Mouse (Mus musculus) hematopoietic multipotent progenitor cell, adult 10-12 weeks (in vitro differentiated cells): ENCODE results near the gene Rnf181. TPM values are rescaled to one million over a fixed set of nuclear protein-coding genes. Genes with fewer than 3 reads are reported as not detected.

Experiments used
- polyA plus RNA-seq: library from polyadenylated mRNA; stranded (reverse); fragments of >175 nt; gene quantifications from 2 replicates; pipeline ENCODE4 v1.2.3, GENCODE M21; 2012; ENCODE audit warnings: low replicate concordance

Rnf181 gene
- polyA plus RNA-seq: 18.7 and 133 TPM in 2 replicates

DNA sequence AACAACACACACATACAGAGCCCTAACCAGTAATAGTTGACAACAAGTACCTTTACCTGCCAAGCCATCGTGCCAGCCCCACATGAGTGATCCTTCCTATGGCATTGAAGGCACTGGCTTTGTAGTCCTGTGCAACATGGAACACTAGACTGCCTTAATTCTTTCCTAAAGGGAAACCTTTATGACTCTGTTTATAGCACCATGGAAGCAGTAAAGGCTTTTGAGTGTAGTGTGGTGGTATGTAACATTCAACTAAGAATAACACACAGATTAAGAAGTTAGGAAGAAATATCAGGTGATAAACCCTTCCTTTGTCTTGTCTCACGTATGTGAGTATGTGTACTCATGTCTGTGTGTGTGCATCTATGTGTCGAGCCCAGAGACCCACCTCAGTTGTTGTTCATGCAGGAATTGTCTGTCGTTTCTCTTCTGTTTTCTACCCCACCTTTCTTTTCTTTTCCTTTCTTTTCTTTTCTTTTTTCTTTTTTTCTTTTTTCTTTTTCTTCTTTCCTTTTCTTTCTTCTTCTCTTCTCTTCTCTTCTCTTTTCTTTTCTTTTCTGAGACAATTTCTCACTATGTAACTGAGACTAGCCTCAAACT, at the start of gene Rnf181:
Rnf181 (minus strand) TSS at position 113 of the 600 bp plus-strand sequence.

DNA sequence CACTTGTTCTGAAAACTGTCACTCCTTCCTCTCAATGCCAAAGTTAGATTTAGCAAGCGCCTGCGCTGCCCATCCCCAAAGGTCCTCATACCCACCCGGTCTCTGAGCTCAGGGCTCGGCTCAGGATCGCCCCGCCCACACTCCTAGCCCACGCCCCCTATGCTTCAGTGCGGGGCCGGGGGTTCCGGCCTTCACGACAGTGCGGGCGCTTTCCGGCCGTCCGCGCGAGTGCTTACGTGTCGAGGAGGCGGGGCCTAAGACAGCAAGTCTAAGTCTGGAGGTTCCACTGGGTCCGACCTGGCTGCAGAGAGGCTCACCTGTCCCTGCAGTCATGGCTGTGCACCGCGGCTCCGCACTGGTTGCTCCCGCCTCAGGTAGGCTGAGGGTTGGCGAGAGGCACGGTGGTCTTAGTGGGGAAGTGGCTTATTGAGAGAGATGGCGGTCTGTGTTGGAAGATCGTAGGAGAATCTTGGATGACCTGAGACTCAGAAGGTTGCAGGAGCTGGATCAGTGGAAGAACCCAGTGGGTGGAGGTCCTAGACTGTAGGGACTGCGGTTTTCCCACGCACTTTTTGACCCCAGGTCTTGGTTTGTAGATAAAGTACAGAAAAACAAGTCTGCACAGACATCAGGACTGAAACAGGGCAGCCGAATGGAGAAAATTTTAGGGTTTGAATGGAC, 47.5 kb upstream of the Rnf181 start, which contains the start of gene Ggcx:
Ggcx (plus strand) TSS at position 233 of the 681 bp plus-strand sequence.

DNA sequence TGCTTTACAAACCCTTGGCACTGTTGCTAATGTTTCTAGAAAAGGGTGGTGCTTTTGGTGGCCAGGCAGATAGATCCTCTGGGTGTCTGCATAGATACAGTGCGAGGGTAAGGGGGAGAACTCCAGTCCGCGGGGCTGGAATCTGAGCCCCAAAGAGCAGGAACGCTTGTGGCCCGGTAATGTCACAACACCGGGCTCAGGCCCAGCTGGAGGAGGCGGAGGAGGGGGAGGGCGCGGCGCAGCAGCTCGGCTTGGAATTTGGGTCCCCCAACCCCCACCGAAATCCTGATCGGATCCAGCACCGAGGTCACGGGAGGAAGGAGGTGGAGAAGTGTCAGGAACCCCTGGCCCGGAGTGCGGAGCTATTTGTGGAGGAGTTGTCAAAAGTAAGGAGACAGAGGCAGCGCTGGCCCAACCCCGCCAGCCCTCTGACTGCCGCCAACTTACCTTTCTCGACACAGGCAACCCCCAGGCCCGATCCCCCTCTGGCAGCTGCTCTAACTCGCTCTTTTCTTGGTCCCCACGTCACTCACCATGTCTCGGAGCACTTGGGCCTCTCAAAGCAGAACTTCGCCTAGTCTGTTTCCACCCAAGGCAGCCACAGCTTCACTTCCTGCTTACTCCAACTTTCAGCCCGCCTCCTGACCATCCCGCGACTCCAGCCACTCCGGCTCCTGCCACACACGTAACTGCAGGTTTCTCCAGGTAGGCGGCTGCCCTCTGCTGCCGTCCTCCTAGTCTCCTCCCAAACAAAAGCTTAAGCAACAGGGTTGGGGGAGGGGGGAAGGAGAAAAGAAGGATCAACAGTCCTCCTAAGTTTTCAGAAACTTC, 23.4 kb upstream of the Rnf181 start, which contains the start of gene Vamp8:
Vamp8 (minus strand) TSS at position 763 of the 831 bp plus-strand sequence.

DNA sequence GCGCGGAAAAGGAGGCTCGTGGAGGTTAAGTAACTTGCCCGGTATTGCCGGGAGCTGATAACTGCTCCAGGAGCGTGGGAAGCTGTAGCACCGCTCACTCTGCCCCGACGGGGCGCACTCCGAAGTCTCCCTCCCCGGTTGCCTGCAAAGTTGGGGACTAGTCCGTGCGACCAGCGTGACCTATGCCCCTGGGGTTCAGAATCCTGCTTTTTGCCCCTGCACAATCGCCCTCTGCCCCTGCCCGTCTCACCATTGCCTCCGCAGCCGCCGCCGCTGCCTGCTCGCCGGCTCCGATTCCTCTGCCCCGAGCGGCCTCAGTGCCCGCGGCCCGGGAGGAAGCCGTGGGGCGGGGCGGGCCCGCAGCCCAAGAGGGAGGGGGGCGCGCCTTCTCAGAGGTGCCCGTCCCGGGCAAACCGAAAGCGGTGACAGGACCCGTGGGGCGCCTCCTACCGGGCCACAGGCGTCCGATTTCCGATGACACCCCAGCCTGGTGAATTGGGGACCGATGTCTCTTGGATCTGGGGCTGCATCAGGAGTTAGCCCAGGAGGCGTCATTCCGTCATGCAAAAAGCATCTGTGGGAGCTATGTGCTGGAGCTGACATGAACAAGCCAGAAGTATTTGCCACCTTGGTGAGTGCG, 13.5 kb upstream of the Rnf181 start, which contains the start of gene Vamp5:
Vamp5 (minus strand) TSS at position 338 of the 640 bp plus-strand sequence.

DNA sequence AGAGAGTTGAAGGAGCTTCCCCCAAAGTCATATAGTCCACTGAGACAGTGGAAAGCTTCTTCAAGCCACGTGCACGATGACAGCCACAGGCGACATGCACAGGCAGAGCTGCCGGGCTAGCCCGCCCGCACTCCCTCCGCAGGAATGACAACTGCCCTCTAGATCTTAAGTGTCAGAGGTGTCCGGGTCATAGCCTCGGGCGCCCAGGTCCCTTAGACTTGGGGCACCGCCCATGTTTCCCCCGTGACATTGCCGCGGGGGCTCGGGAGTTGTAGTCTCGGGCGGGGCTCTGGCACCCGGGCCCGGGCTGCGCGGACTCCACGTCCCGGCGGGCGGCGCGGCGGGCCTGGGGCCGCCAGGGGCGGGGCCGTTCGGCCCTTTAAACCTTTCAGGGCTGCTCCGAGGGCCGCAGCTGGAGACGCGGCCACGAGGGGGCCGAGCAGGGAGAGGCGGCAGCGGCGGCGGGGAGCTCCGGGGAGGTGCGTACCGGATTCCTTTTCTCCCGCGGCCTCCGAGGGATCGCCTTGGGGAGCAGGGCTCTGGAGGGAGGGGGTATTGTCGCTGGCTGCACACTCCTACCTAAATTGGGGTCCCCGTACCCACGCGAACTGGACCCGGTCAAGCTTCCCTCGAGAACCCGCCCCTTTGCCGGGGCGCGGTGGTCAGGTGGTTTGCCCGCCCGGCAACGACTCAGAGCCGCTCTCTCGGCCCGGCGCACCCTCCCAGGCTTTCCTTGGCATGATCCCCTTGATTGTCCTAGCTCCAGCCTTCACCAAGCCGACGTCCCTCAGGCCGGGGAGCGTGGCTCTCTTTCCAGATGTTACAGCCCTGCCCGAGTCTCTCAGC, 11.5 kb downstream of the Rnf181 start, which contains the start of gene Tmem150a:
Tmem150a (plus strand) TSS at position 382 of the 846 bp plus-strand sequence.

DNA sequence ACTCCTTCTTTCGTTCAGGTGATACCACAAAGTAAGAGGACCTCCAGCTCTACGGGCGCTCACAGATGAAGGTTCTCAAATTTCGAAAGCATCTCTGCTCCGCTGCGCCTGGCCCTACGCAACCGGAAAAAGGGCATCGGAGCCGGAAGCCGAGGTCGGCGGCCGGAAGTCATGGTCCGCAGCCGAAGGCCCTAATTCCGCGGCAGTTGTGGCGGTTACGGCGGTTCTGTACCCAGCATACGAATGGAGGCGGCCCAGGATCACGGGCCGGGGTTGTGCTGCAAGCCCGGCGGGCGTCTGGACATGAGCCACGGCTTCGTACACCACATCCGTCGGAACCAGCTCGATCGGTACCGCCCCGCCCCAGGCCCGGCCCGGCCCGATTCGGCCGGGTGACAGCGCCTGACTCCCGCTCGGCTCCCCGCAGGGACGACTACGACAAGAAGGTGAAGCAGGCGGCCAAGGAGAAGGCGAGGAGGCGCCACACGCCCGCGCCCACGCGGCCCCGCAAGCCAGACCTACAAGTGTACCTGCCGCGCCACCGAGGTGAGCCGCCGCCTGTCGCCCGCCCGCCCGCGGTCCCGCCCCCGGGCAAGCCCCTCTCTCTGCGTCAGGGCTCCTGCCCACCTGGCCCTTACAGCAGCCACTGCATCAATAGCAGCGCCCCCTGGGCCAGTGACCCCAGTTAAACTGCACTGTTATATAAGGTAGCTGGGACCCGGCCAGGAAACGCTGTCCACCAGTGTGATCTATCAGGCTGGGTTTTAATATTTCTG, 19.4 kb downstream of the Rnf181 start, which contains the start of gene 0610030E20Rik:
0610030E20Rik (plus strand) TSS at position 152 of the 776 bp plus-strand sequence.

DNA sequence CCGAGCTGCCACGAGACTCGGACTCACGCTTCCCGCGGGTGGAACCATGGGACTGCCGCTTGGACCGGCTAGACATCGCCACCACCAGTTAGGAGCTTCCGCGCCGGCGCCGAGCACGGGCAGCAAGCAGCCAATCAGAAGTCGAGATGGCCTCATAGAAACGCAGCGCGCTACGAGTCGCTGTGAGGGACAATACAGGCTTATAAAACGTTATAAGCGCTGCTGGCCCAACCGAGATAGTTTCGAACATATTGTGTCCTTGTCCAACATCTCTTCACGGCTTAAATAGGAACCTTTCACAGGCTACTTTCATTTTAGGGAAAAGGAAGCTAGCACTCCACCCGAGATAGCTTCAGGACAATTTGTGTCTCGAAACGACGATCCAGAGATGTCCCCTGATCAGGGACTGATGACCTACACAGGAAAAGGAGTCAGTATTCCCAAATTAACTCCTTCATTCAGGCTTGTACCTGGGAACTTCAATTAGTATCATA, 21.6 kb downstream of the Rnf181 start, which contains the start of gene Usp39:
Usp39 (minus strand) TSS at position 111 of the 494 bp plus-strand sequence.

Other genes with a start within 250 kb of the Rnf181 start
- gene Atoh8, start 131.4 kb downstream of the Rnf181 start, polyA plus RNA-seq: 0.36 and 0.68 TPM in 2 replicates
- gene Sftpb, start 62.3 kb downstream of the Rnf181 start, polyA plus RNA-seq: not detected in 2 replicates
- 9.0 and 13.2 TPM in 2 replicates for gene Usp39, start 21.8 kb downstream of the Rnf181 start, polyA plus RNA-seq
- gene 0610030E20Rik, start 19.6 kb downstream of the Rnf181 start, polyA plus RNA-seq: 32.5 and 108 TPM in 2 replicates
- 8.8 and 12.1 TPM in 2 replicates for gene Tmem150a, start 11.5 kb downstream of the Rnf181 start, polyA plus RNA-seq
- 18.2 and 26.9 TPM in 2 replicates for gene Vamp5, start 13.5 kb upstream of the Rnf181 start, polyA plus RNA-seq
- 15.4 and 75.0 TPM in 2 replicates for gene Vamp8, start 23.7 kb upstream of the Rnf181 start, polyA plus RNA-seq
- 9.0 and 9.6 TPM in 2 replicates for gene Ggcx, start 47.4 kb upstream of the Rnf181 start, polyA plus RNA-seq
- gene Mat2a, start 72.6 kb upstream of the Rnf181 start, polyA plus RNA-seq: 16.0 and 28.7 TPM in 2 replicates
- 0.25 and 0.67 TPM in 2 replicates for gene Sh2d6, start 154.8 kb upstream of the Rnf181 start, polyA plus RNA-seq
- 264 and 513 TPM in 2 replicates for gene Capg, start 177.4 kb upstream of the Rnf181 start, polyA plus RNA-seq
- gene Elmod3, start 231.5 kb upstream of the Rnf181 start, polyA plus RNA-seq: 25.1 and 32.3 TPM in 2 replicates
- 2.4 and 7.5 TPM in 2 replicates for gene Retsat, start 231.5 kb upstream of the Rnf181 start, polyA plus RNA-seq